Mouse (Mus musculus) embryonic facial prominence, embryonic 15.5 days (tissue): ENCODE results near the gene Ehhadh. TPM values are rescaled to one million over a fixed set of nuclear protein-coding genes. Genes with fewer than 3 reads are reported as not detected.

ENCODE experiments used
- ATAC-seq: fragments of 200-750 bp; cut with Nextera tagmentation; 2 replicates; pipeline ENCODE4 v1.8.0; 2017; ENCODE audit warnings: low read depth, moderate TSS enrichment; ENCODE audit not compliant: insufficient number of reproducible peaks, low FRiP score, low TSS enrichment
- H3K27ac ChIP-seq: fragments of 300-500 bp; sonication (generic); replicated peaks from 2 replicates; pipeline ENCODE4 v1.5.1; 2015; ENCODE audit warnings: mild to moderate bottlenecking, inconsistent platforms
- H3K27me3 ChIP-seq: fragments of 300-500 bp; sonication (generic); 2 replicates; pipeline ENCODE4 v1.6.1; 2015; ENCODE audit warnings: inconsistent platforms
- H3K36me3 ChIP-seq: fragments of 300-500 bp; sonication (generic); 2 replicates; pipeline ENCODE4 v1.6.1; 2015; ENCODE audit warnings: mild to moderate bottlenecking, inconsistent platforms
- H3K4me1 ChIP-seq: fragments of 300-500 bp; sonication (generic); 2 replicates; pipeline ENCODE4 v1.6.1; 2015; ENCODE audit warnings: inconsistent platforms
- H3K4me2 ChIP-seq: fragments of 300-500 bp; sonication (generic); replicated peaks from 2 replicates; pipeline ENCODE4 v1.6.1; 2015; ENCODE audit warnings: mild to moderate bottlenecking, inconsistent platforms
- H3K4me3 ChIP-seq: fragments of 300-500 bp; sonication (generic); replicated peaks from 2 replicates; pipeline ENCODE4 v1.5.1; 2015; ENCODE audit warnings: mild to moderate bottlenecking, inconsistent platforms
- H3K9ac ChIP-seq: fragments of 300-500 bp; sonication (generic); 2 replicates; pipeline ENCODE4 v1.6.1; 2015; ENCODE audit warnings: inconsistent platforms
- H3K9me3 ChIP-seq: fragments of 300-500 bp; sonication (generic); replicated peaks from 2 replicates; pipeline ENCODE4 v1.6.1; 2016; ENCODE audit warnings: inconsistent platforms
- WGBS: fragments of 180-500 bp; shearing (Covaris S2); methylation state at CpG from one replicate; pipeline ENCODE4 v1.1.7; 2015; 5-methylcytosine and 5-hydroxymethylcytosine counted together
- polyA plus RNA-seq: library from polyadenylated mRNA; unstranded; fragments of >200 nt; fragmentation: Nextera tagmentation; extraction: Ambion mirVana; gene quantifications from 2 replicates; pipeline ENCODE4 v1.2.1, GENCODE M21; 2015

Gene Ehhadh
- polyA plus RNA-seq, 1 experiment from 2014 or later: 2.3 TPM

DNA sequence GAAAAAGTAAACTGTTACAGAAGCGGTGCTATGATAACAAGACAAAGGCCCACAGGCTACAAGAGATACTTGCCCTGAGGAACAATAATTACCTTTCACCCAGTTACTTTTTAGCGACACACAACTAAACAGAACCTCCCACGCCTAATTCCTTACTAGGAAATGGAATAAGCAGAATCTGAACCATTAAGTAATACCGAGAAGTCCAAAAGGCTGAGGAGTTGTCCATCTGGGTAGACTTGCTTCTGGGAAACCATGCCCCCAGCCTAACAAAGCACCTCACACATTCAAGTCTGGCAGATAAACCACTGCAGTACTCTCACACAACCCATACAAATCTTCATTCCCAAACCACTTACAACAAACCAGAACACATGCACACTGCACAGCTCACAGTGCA lies 8.5 kb downstream of the Ehhadh start:
- Histone ChIP-seq H3K27ac (no peak overlapping the region), H3K4me3 (no peak overlapping the region), H3K9ac (no peak overlapping the region), H3K4me1 (no peaks in the 10 kb centered on the region), H3K4me2 (no peak overlapping the region), H3K9me3 (no peaks in the 10 kb centered on the region), H3K36me3 (no peaks in the 10 kb centered on the region), H3K27me3 (no peaks in the 10 kb centered on the region)
- ATAC-seq: no peak
- 84% methylated on average over 4 of the region's 4 CpGs for WGBS

DNA sequence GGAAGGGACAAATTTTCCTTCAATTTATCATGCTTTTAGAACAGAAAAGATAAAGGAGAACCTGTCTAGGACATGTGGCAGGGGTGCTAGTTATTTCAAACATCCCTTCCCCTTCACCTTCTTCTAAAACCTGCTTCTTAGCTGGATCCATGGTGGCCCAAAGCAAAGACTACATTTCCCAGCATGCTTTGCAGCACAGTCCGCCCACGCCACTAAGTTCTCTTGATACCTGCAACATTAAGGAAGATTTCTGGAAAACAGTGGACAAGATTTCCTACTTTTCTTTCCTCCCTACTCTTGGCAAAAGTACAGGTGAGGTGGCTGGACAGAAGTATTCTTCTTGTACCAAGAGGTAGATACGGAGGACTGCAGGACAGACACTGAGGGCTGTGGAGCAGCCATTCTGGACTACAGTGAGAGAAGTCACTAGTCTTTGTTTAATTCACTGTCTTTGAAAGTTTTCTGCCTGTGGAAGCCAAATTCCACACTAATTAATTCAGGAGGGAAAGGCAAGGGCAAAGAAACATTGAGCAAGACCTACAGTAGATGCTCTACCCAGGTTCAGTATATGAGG lies 9.2 kb downstream of the Ehhadh start:
- H3K4me1 ChIP-seq: no peaks in the 10 kb centered on the region
- no peaks in the 10 kb centered on the region for H3K36me3 ChIP-seq
- no peaks in the 10 kb centered on the region for H3K9me3 ChIP-seq
- peak overlapping the region; percentile 33 for H3K4me3 ChIP-seq
- ATAC-seq: no peak
- no peak overlapping the region for H3K27ac ChIP-seq
- H3K4me2 ChIP-seq: peak overlapping the region; percentile 21; the same call in 1 of the 2 replicates
- 48% methylated on average over 3 of the region's 3 CpGs for WGBS
- no peaks in the 10 kb centered on the region for H3K27me3 ChIP-seq
- H3K9ac ChIP-seq: no peak overlapping the region

DNA sequence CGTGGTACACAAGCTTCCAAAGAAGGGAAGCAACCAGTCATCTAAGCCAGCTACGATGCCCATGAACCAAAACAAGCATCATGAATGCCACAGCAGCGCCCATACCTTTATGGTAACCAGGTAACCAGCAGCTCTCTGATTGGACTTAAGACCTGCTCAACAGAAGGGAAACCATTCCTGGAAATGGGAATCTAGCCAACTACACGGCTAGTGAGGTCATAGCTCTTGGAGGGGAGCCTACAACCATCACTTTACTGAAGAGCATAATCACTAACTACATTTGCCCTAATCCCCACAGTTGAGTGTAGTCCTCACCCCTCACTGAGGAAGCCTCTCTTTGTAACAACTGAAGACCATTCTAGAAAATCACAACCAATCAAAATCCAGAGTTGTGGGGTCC lies 12.9 kb downstream of the Ehhadh start:
- ATAC-seq: no peak
- H3K4me2 ChIP-seq: no peak overlapping the region
- H3K9ac ChIP-seq: no peak overlapping the region
- no peaks in the 10 kb centered on the region for H3K9me3 ChIP-seq
- H3K4me3 ChIP-seq: no peak overlapping the region
- WGBS: 81% methylated on average over 4 of the region's 4 CpGs
- H3K36me3 ChIP-seq: no peaks in the 10 kb centered on the region
- H3K4me1 ChIP-seq: no peaks in the 10 kb centered on the region
- no peak overlapping the region for H3K27ac ChIP-seq
- no peaks in the 10 kb centered on the region for H3K27me3 ChIP-seq

DNA sequence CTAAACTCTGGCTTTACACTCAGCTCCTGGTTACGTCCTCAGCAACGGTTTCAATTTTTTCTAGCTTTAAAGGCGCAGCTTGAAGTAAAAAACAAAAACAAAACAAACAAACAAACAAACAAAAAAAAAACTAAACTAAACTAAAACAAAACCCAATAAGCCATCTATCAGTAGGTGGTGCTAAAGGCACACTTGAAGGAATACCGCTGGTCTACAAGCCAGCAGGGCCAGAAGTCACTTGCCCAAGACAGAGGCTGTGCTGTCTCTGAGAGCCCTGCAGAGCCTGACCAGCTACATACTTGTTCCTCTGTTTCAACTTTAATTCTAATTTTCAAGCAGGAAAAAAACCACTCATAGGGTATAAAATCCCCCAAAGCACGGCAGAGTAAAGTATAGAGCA lies 17.9 kb downstream of the Ehhadh start:
- H3K4me1 ChIP-seq: no peaks in the 10 kb centered on the region
- 75% methylated on average over 5 of the region's 5 CpGs for WGBS
- no peaks in the 10 kb centered on the region for H3K36me3 ChIP-seq
- no peak for ATAC-seq
- no peaks in the 10 kb centered on the region for H3K27me3 ChIP-seq
- no peak overlapping the region for H3K9ac ChIP-seq
- no peak overlapping the region for H3K4me3 ChIP-seq
- no peak overlapping the region for H3K4me2 ChIP-seq
- H3K27ac ChIP-seq: no peak overlapping the region
- no peaks in the 10 kb centered on the region for H3K9me3 ChIP-seq

DNA sequence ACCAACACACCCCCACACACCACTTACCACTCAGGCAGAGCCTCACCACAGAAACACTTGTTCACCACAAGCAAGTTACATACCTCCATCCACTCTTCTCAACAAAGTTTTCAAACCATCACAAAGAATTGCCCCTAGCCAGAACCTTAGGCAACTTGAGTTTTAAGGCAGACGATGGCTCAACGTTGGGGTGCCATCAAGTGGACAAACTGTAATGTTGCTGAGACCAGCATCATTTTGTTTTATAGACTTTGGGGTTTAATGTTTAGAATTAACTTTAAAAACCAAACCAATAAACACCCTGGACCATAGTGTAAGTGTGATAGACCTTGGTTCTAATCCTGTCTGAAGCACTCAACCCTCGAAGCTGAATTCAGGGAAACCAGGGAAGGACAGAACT lies 19.4 kb downstream of the Ehhadh start:
- ATAC-seq: no peak
- WGBS: 77% methylated on average over 3 of the region's 3 CpGs
- Histone ChIP-seq H3K36me3 (no peaks in the 10 kb centered on the region), H3K4me2 (no peak overlapping the region), H3K27me3 (no peaks in the 10 kb centered on the region), H3K4me1 (no peaks in the 10 kb centered on the region), H3K9me3 (no peaks in the 10 kb centered on the region), H3K4me3 (no peak overlapping the region), H3K9ac (no peak overlapping the region), H3K27ac (no peak overlapping the region)

DNA sequence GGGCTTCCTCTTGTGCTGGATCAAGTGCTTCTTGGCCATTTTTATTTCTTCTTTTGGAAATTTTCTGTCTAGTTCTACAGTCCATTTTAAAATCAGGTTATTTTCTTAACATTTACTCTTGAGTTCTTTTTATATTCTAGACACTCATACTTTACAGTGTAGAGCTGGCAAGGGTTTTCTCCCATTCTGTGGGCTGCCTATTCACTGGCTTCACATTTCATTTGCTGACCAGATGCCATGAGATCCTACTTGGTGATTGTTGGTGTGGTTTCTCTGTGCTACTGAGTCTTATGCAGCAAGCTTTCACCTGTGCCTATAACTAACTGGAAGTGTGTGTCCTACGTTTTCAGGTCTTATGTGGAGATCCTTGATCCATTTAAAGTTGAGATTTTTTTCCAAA lies 29.2 kb downstream of the Ehhadh start:
- Histone ChIP-seq H3K4me3 (no peak overlapping the region), H3K27ac (no peak overlapping the region), H3K27me3 (no peaks in the 10 kb centered on the region), H3K4me2 (no peak overlapping the region), H3K36me3 (peaks cover 10% of the 10 kb centered on the region; the same call in 1 of the 2 replicates), H3K9ac (no peak overlapping the region), H3K4me1 (no peaks in the 10 kb centered on the region), H3K9me3 (no peaks in the 10 kb centered on the region)
- 77% methylated on average over 1 of the region's 1 CpGs for WGBS
- ATAC-seq: no peak

DNA sequence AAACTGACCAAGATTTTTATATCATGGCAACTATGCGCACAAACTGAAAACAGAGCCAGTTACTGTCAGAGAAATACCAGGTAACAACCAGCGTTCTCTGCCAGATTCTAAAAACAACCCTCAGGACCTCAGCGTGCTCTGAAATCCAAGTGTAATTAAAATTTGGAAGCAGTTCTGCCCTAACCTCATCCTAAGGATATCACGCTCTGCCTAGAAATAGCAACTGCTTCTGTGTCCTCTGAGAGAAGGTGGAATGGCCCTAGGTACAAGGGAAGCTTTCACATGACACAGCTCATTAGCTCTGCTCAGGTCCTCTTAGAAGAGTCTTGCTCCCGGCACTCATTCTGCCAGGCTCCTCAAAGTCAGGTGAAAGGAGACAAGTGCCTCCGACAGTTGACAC lies 44.2 kb downstream of the Ehhadh start:
- no peak for ATAC-seq

DNA sequence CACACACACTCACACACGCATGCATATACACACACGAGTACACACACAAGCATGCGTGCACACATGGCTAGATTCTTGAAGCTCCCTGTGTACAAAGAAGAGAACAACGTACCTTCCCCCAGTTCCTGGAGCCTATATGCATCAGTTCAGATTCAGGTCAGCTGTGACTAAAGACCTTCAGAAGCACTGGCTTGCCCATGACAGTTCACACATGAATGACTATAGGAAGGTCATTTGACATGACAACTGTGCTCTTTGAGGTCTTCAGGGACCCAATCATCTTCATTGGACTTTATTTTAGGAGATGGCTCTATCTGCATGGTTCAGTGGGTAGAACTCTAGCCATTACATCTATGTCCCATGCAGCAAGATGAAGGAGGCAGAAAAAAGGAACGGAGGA lies 44.7 kb downstream of the Ehhadh start:
- Histone ChIP-seq H3K4me3 (no peak overlapping the region), H3K27ac (no peak overlapping the region), H3K36me3 (no peaks in the 10 kb centered on the region), H3K4me1 (no peaks in the 10 kb centered on the region), H3K9me3 (no peaks in the 10 kb centered on the region), H3K27me3 (no peaks in the 10 kb centered on the region), H3K4me2 (no peak overlapping the region), H3K9ac (no peak overlapping the region)
- 88% methylated on average over 5 of the region's 5 CpGs for WGBS
- ATAC-seq: no peak

More for the DNA sequence above, 44.2 kb downstream of the Ehhadh start:
- H3K4me2 ChIP-seq: no peak overlapping the region
- no peaks in the 10 kb centered on the region for H3K9me3 ChIP-seq
- H3K27me3 ChIP-seq: no peaks in the 10 kb centered on the region
- H3K4me1 ChIP-seq: no peaks in the 10 kb centered on the region
- H3K4me3 ChIP-seq: no peak overlapping the region
- no peaks in the 10 kb centered on the region for H3K36me3 ChIP-seq
- 83% methylated on average over 6 of the region's 6 CpGs for WGBS
- H3K9ac ChIP-seq: no peak overlapping the region
- no peak overlapping the region for H3K27ac ChIP-seq

DNA sequence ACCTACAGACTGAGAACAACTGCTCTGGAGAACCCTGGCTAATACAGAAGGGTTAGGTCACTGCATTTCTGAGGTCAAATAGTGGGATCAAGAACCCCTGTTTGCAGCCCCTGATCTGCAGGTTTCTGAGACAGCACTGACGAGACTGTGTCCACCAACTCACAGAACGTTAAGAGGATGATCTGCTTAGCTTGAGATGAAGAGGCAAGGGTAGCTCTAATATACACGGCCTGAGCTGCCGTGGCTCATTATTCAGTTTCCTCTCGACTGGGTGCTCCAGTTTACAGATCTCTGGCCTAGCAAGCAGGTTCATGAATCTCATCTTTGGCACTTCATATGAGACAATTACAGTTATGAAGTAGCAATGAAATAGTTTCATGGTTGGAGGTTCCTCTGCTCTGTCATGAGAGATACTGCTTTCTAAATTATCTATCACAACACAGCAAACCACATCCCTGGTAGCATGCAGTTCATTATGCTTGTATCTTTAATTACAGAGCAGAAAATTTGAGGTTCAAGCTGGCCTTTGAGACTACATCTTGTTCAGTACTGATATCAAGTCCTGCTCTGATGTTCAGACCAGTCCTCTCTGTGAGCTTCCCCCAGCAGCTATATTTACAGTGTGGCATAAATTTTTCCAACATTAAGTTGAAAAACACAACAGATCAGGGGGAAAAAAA lies 45.3 kb downstream of the Ehhadh start:
- no peak overlapping the region for H3K4me3 ChIP-seq
- 78% methylated on average over 5 of the region's 5 CpGs for WGBS

DNA sequence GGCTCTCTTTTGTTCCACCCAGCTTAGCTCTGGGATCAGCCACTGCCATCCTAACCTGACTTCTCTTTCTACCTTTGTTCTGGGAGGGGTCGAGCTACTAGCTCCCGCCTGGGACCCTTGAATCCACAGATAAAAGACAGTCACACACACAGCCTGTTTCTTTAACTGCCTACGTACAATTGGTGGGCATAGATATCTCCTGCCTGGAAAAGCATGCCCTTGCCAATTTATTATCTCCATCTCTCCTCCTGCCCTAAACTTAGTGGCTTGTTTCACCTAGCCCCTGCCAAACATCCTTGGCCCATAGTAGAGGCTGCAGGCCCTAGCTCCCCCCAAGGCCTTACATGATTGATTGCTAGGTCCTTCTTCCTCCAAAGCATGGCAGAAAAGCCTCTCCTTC lies 46.1 kb downstream of the Ehhadh start:
- no peak for ATAC-seq
- H3K9me3 ChIP-seq: no peaks in the 10 kb centered on the region
- no peak overlapping the region for H3K4me3 ChIP-seq
- H3K9ac ChIP-seq: no peak overlapping the region
- H3K27ac ChIP-seq: no peak overlapping the region
- H3K36me3 ChIP-seq: no peaks in the 10 kb centered on the region
- WGBS: 79% methylated on average over 3 of the region's 3 CpGs
- no peaks in the 10 kb centered on the region for H3K4me1 ChIP-seq
- no peaks in the 10 kb centered on the region for H3K27me3 ChIP-seq
- no peak overlapping the region for H3K4me2 ChIP-seq

More for the DNA sequence above, 45.3 kb downstream of the Ehhadh start:
- no peaks in the 10 kb centered on the region for H3K27me3 ChIP-seq
- no peak for ATAC-seq
- no peak overlapping the region for H3K27ac ChIP-seq
- H3K4me1 ChIP-seq: no peaks in the 10 kb centered on the region
- no peaks in the 10 kb centered on the region for H3K9me3 ChIP-seq
- no peaks in the 10 kb centered on the region for H3K36me3 ChIP-seq
- no peak overlapping the region for H3K9ac ChIP-seq
- no peak overlapping the region for H3K4me2 ChIP-seq

DNA sequence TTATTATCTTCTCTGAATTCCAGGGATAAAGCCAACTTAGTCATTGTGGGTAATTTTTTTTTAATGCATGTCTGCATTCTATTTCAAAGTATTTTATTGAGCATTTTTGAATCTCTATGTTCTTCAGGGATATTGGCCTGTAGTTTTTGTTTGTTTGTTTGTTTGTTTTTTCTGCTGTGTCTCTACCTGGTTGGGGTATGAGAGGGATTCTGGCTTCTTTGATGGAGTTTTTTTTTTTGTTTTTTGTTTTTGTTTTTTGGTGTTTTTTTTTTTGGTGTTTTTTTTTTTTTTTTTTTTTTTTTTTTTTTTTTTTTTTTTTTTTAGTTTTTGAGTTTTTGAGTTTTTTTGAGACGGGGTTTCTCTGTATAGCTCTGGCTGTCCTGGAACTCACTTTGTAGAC lies 52.0 kb downstream of the Ehhadh start:
- H3K9me3 ChIP-seq: no peaks in the 10 kb centered on the region
- ATAC-seq: no peak

DNA sequence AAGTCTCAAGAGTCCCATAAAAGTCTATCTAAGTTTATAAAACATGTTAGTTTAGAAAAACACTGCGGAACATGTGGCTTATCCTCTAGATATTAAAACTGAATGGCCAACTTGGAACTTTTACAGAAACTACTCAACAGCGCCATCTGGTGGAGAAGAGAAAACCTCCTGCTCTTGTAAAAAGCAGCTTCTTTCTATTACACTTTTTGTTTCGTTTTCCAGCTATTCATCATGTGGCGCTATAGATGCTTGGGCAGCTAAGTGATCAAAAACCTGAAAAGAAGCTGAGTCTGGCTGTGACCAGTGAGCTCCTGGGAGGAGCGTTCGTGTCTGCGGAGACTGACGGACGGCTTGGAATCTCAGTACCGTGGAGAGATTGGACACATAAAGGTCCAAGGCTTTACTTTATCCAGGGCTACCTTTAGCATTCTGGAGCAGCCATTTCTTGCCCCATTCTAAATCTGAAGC lies 59.7 kb downstream of the Ehhadh start:
- peak overlapping the region; percentile 28; the same call in 1 of the 2 replicates for H3K4me2 ChIP-seq
- H3K36me3 ChIP-seq: no peaks in the 10 kb centered on the region
- 44% methylated on average over 10 of the region's 10 CpGs for WGBS
- H3K9ac ChIP-seq: no peak overlapping the region
- H3K27ac ChIP-seq: no peak overlapping the region
- no peaks in the 10 kb centered on the region for H3K9me3 ChIP-seq
- H3K4me3 ChIP-seq: peak overlapping the region; percentile 29
- H3K4me1 ChIP-seq: no peaks in the 10 kb centered on the region
- H3K27me3 ChIP-seq: no peaks in the 10 kb centered on the region
- no peak for ATAC-seq

More for the DNA sequence above, 52.0 kb downstream of the Ehhadh start:
- Histone ChIP-seq H3K27me3 (no peaks in the 10 kb centered on the region), H3K4me1 (no peaks in the 10 kb centered on the region), H3K36me3 (no peaks in the 10 kb centered on the region), H3K4me3 (no peak overlapping the region), H3K9ac (no peak overlapping the region), H3K27ac (no peak overlapping the region), H3K4me2 (no peak overlapping the region)
- 78% methylated on average over 1 of the region's 1 CpGs for WGBS
